33 mouse cellular contexts compared by ENCODE assay signal in genomic region chr17:64206196-64206718, GRCm38 (mm10).
A peak's percentile ranks its signal among the peaks of the same experiment; 100 is the strongest.
DNase-seq lines count a peak whose midpoint lies in the region; ATAC-seq lines count a peak whose summit lies in the region.
"Had no signal": no experiment of that assay in that cellular context is flagged by ENCODE, and none has a peak within 500 bp of the region (broad histone marks: within the 10 kb centered on the region; RNA-seq: fewer than 3 reads in every experiment).

No protein-coding gene starts in this region.

- H3K36me3 ChIP-seq in heart, embryonic 10.5 days, result no peaks in the 10 kb centered on the region
- no peaks in the 10 kb centered on the region for H3K36me3 ChIP-seq in embryonic facial prominence, embryonic 15.5 days
- H3K36me3 ChIP-seq in limb, embryonic 10.5 days, result no peaks in the 10 kb centered on the region
- no peaks in the 10 kb centered on the region for H3K36me3 ChIP-seq in stomach, embryonic 16.5 days (ENCODE audit: control insufficient read depth, insufficient read depth, low read length)
- H3K36me3 ChIP-seq: forebrain, embryonic 12.5 days; heart, embryonic 12.5 days; hindbrain, embryonic 10.5 days; hindbrain, embryonic 15.5 days; liver, embryonic 13.5 days; midbrain, embryonic 15.5 days had no signal

- no peak overlapping the region for H3K9ac ChIP-seq in embryonic facial prominence, embryonic 15.5 days
- H3K9ac ChIP-seq in stomach, embryonic 16.5 days (ENCODE audit: low read length), result no peak overlapping the region
- H3K9ac ChIP-seq: forebrain, embryonic 12.5 days; forebrain, postnatal 0 days; heart, embryonic 12.5 days; hindbrain, embryonic 15.5 days; liver, embryonic 13.5 days; midbrain, embryonic 15.5 days had no signal

- H3K4me2 ChIP-seq in embryonic facial prominence, embryonic 15.5 days (replicated peaks), result 0 out of 2 replicates have a peak overlapping the region, but pooled peaks have one; percentile 9
- H3K4me2 ChIP-seq in stomach, embryonic 16.5 days (ENCODE audit: low read depth, low read length), result no peak overlapping the region
- H3K4me2 ChIP-seq: forebrain, embryonic 12.5 days; heart, embryonic 12.5 days; hindbrain, embryonic 15.5 days; liver, embryonic 13.5 days; midbrain, embryonic 15.5 days had no signal

- peaks cover 21% of the 10 kb centered on the region for H3K4me1 ChIP-seq in heart, embryonic 10.5 days
- H3K4me1 ChIP-seq in embryonic facial prominence, embryonic 15.5 days, result peaks cover 14% of the 10 kb centered on the region
- H3K4me1 ChIP-seq in limb, embryonic 10.5 days, result peaks cover 38% of the 10 kb centered on the region
- H3K4me1 ChIP-seq in stomach, embryonic 16.5 days (ENCODE audit: control insufficient read depth, insufficient read depth, low read length), result no peaks in the 10 kb centered on the region
- H3K4me1 ChIP-seq: forebrain, embryonic 12.5 days; hindbrain, embryonic 15.5 days; liver, embryonic 13.5 days; midbrain, embryonic 15.5 days had no signal

- no peaks in the 10 kb centered on the region for H3K9me3 ChIP-seq in heart, embryonic 10.5 days
- no peaks in the 10 kb centered on the region for H3K9me3 ChIP-seq in embryonic facial prominence, embryonic 15.5 days (replicated peaks)
- H3K9me3 ChIP-seq in limb, embryonic 10.5 days (replicated peaks), result no peaks in the 10 kb centered on the region
- H3K9me3 ChIP-seq in stomach, embryonic 16.5 days (replicated peaks; ENCODE audit: control insufficient read depth, low read length), result no peaks in the 10 kb centered on the region
- H3K9me3 ChIP-seq: forebrain, embryonic 12.5 days; heart, embryonic 12.5 days; hindbrain, embryonic 10.5 days; hindbrain, embryonic 15.5 days; liver, embryonic 13.5 days; midbrain, embryonic 15.5 days had no signal

- no peaks in the 10 kb centered on the region for H3K27me3 ChIP-seq in heart, embryonic 10.5 days (ENCODE audit: insufficient read depth, poor library complexity, severe bottlenecking)
- H3K27me3 ChIP-seq in embryonic facial prominence, embryonic 15.5 days, result no peaks in the 10 kb centered on the region
- no peaks in the 10 kb centered on the region for H3K27me3 ChIP-seq in limb, embryonic 10.5 days (ENCODE audit: low read depth, poor library complexity, severe bottlenecking)
- no peaks in the 10 kb centered on the region for H3K27me3 ChIP-seq in stomach, embryonic 16.5 days (ENCODE audit: control insufficient read depth, insufficient read depth, low read length)
- H3K27me3 ChIP-seq: heart, embryonic 12.5 days; hindbrain, embryonic 15.5 days; liver, embryonic 13.5 days; midbrain, embryonic 15.5 days had no signal

- ATAC-seq in embryonic facial prominence, embryonic 15.5 days (ENCODE audit: insufficient number of reproducible peaks, low FRiP score, low TSS enrichment, low read depth), result no peak
- peak; percentile 45; the same call in 1 of the 2 replicates for ATAC-seq in stomach, embryonic 16.5 days (ENCODE audit: insufficient read depth, low FRiP score)
- ATAC-seq: CD4-positive, CD25-positive, alpha-beta regulatory T cell, adult 4 months; forebrain, postnatal 0 days; inflammation-experienced regulatory T-cells, adult 6 months; lung, postnatal 0 days; midbrain, embryonic 15.5 days had no signal

- H3K27ac ChIP-seq in heart, embryonic 10.5 days, result no peak overlapping the region
- H3K27ac ChIP-seq in embryonic facial prominence, embryonic 15.5 days (replicated peaks), result no peak overlapping the region
- peak overlapping the region; percentile 58; the same call in 1 of the 2 replicates for H3K27ac ChIP-seq in limb, embryonic 10.5 days
- H3K27ac ChIP-seq in stomach, embryonic 16.5 days (ENCODE audit: low read length), result peak overlapping the region; percentile 46
- H3K27ac ChIP-seq: forebrain, embryonic 12.5 days; hindbrain, embryonic 10.5 days; hindbrain, embryonic 15.5 days; kidney, postnatal 0 days; liver, embryonic 13.5 days; midbrain, embryonic 15.5 days had no signal

- no peak overlapping the region for H3K4me3 ChIP-seq in heart, embryonic 10.5 days
- H3K4me3 ChIP-seq in embryonic facial prominence, embryonic 15.5 days (replicated peaks), result peak overlapping the region; percentile 2; the same call in 1 of the 2 replicates
- no peak overlapping the region for H3K4me3 ChIP-seq in limb, embryonic 10.5 days
- no peak overlapping the region for H3K4me3 ChIP-seq in stomach, embryonic 16.5 days (replicated peaks; ENCODE audit: low read length)
- H3K4me3 ChIP-seq: erythroblast, embryonic 14.5 days; forebrain, embryonic 12.5 days; heart, embryonic 12.5 days; hindbrain, embryonic 10.5 days; hindbrain, embryonic 15.5 days; liver, embryonic 13.5 days; megakaryocyte, embryonic 14.5 days; midbrain, embryonic 15.5 days had no signal

- intact Hi-C loops in heart, postnatal 10 days (cut with DNase I), result no loop called here

- DNase-seq in heart, embryonic 10.5 days (ENCODE audit: low spot score), result peak; percentile 20
- DNase-seq in heart, postnatal 10 days, result no peak
- peak; percentile 30 for DNase-seq in limb, embryonic 10.5 days (ENCODE audit: low spot score)
- no peak for DNase-seq in spleen, postnatal 14 days (ENCODE audit: low spot score in 2 of 2)
- DNase-seq in adrenal gland, postnatal 10 days, result no peak
- DNase-seq: adrenal gland, postnatal 25 days; cerebellum, adult 11-12 months; cerebellum, adult 9-11 months; forebrain, postnatal 0 days; gastrocnemius, postnatal 14 days; heart, adult 18-20 months; kidney, adult 8-10 months; kidney, postnatal 4 days; layer of hippocampus, postnatal 36 days; left cerebral cortex, postnatal 4 days; liver, embryonic 13.5 days; lung, adult 18-20 months; lung, postnatal 4 days; right cerebral cortex, adult 18-20 months; thymus, postnatal 14 days had no signal

- 72% methylated on average over 14 of the region's 14 CpGs for WGBS in heart, embryonic 10.5 days
- 29% methylated on average over 14 of the region's 14 CpGs for WGBS in embryonic facial prominence, embryonic 15.5 days
- 51% methylated on average over 14 of the region's 14 CpGs for WGBS in limb, embryonic 10.5 days
- 61% methylated on average over 14 of the region's 14 CpGs for WGBS in stomach, embryonic 16.5 days

Comparison
In these comparisons a context has a peak if more than half of its experiments do, and no peak if none do; other contexts are left out.
1. DNase-seq: peak in heart, embryonic 10.5 days (single experiment) and limb, embryonic 10.5 days (single experiment); none in heart, postnatal 10 days (0 of 2), spleen, postnatal 14 days (0 of 2) and adrenal gland, postnatal 10 days (single experiment).
2. H3K27ac ChIP-seq: peak in limb, embryonic 10.5 days (single experiment) and stomach, embryonic 16.5 days (single experiment); none in heart, embryonic 10.5 days (single experiment) and embryonic facial prominence, embryonic 15.5 days (single experiment).